Mouse (Mus musculus) Patski (cell line): ENCODE data around the gene Cyth1. TPM values are rescaled to one million over a fixed set of nuclear protein-coding genes. Genes with fewer than 3 reads are reported as not detected.

Experiments used
- ATAC-seq: fragments of 100-300 bp; one replicate; pipeline ENCODE4 v1.8.0; 2021
- CTCF ChIA-PET: fragments of 350-600 bp; sonication (Branson Sonifier 250); formaldehyde crosslinking; loops from one replicate; lab custom pipeline; 2022; ENCODE audit warnings: inconsistent platforms; lab: Charles Lee
- POLR2A ChIA-PET: fragments of 350-600 bp; sonication (Branson Sonifier 250); formaldehyde crosslinking; loops from one replicate; lab custom pipeline; 2022; ENCODE audit warnings: antibody characterized with exemption, inconsistent platforms; lab: Charles Lee
- DNase-seq: peaks from one replicate; pipeline ENCODE4 v3.0.0-alpha.2; 2011; ENCODE audit warnings: low read depth, low spot score
- H3K27me3 ChIP-seq: fragments of 371-371 bp; one replicate; pipeline ENCODE4 v1.5.1; 2021
- CTCF ChIP-seq: fragments of 100-300 bp; IDR thresholded peaks from one replicate; pipeline ENCODE4 v1.5.1; 2021
- in situ Hi-C: fragments of 300-500 bp; cut with MboI; formaldehyde crosslinking; loops from 3 replicates; pipeline ENCODE4 v1.11.1; 2018; ENCODE audit warnings: low pct_unique_long_range_greater_than_20kb, mixed read lengths
- polyA plus RNA-seq: library from polyadenylated mRNA; unstranded; gene quantifications from one replicate; pipeline ENCODE4 v1.2.3, GENCODE M21; 2021

Cyth1 gene
- polyA plus RNA-seq, 1 experiment from 2014 or later = 30.8 TPM

DNA sequence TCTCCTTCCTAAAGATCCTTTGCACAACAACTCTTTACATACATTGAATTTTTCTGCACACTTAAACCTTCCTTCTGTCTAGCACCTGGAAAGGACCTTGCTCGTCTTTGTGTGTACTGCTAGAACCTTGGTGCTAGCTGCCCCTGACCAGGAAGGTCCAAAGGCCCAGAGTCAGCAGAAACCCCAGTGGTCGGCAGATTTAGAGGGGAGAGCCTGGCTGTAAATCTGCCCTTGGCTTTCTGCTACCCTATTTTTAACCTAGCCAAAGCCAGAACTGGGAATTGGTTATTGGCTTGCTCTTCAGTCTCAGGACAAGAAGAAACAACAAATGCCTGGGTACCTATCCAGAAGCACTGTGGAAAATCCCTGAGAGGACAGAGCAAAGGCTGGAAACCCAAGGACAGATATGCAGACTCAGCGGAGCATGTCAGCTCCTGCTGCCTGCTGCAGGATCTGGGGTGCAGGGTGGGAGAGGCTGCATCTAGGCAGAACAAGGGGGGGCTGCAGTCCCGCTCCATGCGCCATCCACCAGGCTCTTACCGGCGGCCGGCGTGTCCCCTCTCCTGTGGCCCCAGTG is 46.5 kb downstream of the Cyth1 start:
- TF ChIP-seq CTCF = no peak
- ChIA-PET CTCF (no interaction called here), POLR2A (interaction anchor here (0.8 kb wide), 1 partner anchor 10 kb away, joined by 4 read pairs; no protein-coding TSS in a partner anchor)
- no peak for ATAC-seq
- no peak for DNase-seq
- no peaks in the 10 kb centered on the region for H3K27me3 ChIP-seq
- in situ Hi-C loops = no loop called here

DNA sequence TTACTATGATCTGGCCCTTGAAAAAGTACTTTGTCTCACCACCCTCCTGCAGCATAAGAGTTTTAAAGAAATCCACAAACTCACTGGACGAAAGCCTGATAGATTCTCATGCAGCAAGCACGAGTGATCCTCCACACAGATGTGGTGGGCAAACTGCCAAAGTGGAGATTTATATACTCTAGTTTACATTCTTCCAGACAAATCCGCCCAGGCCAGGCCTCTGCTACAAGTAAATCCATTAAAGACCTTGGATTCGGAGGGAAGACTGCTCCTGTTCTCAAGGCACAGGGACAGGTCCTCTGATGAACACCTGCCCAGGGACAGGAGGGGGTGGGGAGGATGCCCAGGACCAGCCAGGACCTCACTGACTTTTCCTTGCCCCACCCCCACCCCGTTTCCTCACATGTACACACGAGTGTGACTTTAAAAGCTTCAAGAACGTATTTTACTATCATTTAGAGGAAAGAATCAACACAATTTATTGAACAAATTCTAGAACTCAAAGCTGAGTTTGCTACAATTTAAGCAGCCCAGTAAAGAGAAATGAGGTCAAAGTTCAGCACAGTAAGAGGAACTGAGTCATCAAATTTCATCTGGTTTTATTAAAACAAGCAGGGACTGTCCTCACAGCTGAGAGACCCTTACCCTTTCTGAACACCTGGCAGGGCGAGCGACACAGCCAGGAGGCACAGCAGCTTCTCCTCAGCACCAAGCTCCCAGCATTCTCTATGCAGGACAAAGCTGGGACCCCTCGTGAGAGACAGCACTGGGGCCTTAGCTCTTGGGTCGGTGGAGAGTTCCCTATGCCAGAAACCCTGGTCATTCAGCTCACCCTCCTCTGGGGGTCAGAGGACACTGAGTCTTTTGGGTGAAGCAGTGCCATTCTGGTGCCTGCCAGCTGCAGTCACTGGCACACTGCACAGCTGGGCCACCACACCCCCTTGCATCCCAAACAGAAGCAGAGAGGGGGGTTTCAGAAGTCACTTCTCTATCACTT is 47.3 kb downstream of the Cyth1 start:
- POLR2A ChIA-PET = interaction anchor here (0.8 to 0.9 kb wide), 2 partner anchors 11 to 24 kb away, joined by 3 to 4 read pairs; no protein-coding TSS in a partner anchor
- H3K27me3 ChIP-seq = no peaks in the 10 kb centered on the region
- ATAC-seq (no peak), DNase-seq (no peak)
- TF ChIP-seq CTCF = no peak
- in situ Hi-C loops = no loop called here
- CTCF ChIA-PET = no interaction called here

DNA sequence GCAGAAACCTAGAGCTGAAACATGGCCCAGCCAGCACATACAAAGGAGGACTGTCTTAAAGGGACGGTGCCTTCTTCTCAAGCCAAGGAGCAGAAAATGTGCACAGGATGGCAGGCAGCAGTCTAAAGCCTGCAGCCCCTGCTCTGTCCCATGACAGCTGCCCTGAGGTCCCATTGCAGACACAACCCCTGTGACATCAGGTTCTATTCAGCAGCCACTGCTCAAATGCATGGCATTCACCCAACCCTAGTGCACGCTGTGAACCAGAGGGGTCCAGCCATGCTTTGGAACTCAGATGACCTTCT is 50.1 kb downstream of the Cyth1 start:
- no peak for ATAC-seq
- no peak for DNase-seq
- no peaks in the 10 kb centered on the region for H3K27me3 ChIP-seq
- no peak for TF ChIP-seq CTCF
- CTCF ChIA-PET = no interaction called here
- in situ Hi-C loops = no loop called here
- POLR2A ChIA-PET = no interaction called here

DNA sequence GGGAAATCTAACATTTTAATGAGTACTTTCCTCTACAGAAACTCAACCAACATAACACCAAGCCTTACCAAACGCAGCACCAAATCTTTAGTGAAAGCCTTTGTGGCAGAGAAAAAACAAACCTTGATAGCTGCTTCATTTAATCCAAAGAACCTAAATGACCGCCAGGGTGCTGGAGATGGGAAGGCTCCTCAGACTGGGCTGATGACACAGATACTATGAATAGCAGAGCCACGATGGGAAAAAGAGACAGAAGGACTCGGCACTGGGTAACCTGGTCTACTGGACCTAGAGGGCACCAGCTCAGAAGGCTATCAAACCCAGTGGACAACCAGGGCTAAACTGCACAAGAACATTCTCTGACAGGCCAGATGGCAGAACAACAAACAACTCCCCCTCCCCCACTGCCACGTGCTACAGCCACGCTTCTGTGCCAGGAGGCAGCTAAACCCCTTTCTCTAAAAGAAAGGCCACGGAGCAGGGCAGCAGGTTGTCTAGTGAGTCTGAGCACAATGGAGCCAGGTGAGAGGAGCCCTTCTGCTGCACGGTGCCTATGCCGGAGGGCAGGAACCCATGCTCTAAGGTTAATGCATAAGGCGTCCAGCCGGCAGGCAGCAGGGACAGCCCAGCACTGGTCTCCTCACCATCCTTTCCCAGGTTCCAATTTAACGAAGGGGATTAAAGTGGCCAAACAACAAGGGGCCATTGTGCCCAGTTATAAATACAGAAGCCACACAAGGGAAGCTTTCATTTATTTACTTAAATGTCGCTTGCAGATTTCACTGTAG is 50.7 kb downstream of the Cyth1 start:
- DNase-seq (no peak), ATAC-seq (no peak)
- no peaks in the 10 kb centered on the region for H3K27me3 ChIP-seq
- CTCF ChIA-PET = no interaction called here
- POLR2A ChIA-PET = interaction anchor here (0.9 to 1.5 kb wide), 2 partner anchors 8 to 10 kb away, joined by 3 to 6 read pairs; no protein-coding TSS in a partner anchor
- in situ Hi-C loops = no loop called here
- TF ChIP-seq CTCF = no peak

DNA sequence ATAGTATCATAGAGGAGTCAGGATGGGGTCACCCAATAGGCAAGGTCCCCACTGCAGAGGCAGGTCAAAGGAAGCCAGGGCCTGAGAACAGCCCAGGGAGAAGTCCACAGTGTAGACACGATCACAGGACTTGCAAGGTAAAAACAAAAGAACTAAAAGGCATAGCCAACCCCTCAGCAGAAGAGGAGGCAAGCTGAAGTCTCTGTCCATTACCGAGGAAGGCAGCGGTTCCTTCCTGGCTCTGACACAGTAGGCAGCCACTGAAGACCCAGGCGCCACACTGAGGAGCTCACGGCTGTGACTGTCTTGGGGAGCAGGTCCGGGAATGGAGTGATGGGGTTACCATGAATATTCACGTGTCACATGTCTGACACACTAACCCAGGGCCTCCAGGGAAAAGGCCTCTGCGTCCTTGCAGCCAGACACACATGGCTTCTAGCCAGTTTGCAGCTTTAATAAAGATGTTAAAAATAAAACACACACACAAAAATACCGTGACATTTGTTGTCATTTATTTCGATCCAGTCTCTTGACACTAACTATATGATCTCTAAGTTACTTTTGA is 51.5 kb downstream of the Cyth1 start:
- no peak for TF ChIP-seq CTCF
- H3K27me3 ChIP-seq = no peaks in the 10 kb centered on the region
- no peak for DNase-seq
- in situ Hi-C loops = no loop called here
- no peak for ATAC-seq
- CTCF ChIA-PET = interaction anchor here (0.9 kb wide), 1 partner anchor 14 kb away, joined by 3 read pairs; no protein-coding TSS in a partner anchor
- POLR2A ChIA-PET = interaction anchor here (0.9 to 1.5 kb wide), 2 partner anchors 9 kb away, joined by 3 to 6 read pairs; no protein-coding TSS in a partner anchor

DNA sequence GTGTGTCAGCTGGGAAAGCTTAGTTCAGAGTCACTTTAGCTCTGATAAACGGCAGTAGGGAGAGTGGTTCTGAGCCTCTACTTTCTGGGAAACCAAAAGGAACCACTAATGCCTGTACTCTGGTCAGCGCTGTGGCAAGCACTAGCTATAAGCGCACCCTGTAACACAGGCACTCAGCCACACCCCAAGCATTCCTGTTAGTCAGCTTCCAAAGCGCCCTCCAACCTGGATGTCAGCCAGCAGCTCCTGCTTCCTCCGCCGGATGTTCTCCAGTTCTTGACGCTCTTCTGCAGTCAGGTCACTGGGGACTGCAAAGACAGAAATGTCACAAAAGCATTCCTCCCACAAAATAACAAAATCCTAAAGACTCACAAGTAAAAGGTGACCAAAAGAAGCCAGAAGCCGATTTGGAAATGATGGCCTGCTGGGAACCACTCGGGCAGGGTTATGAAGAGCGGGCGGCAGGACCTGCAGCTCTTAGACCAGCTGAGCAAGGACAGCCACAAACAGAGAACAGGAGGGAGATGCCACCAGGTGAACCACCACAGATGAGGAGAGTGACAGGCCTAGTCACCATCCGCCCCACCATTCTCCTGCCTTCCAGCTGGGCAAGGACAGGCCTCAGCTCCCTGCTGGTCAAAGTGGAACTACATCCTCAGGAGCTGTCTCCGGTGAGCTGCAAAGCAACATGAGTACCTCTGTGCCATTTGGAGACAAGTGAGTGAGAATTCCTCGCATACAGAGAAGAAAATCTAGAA is 54.8 kb downstream of the Cyth1 start:
- no peak for TF ChIP-seq CTCF
- ChIA-PET CTCF (interaction anchor here (1.2 to 1.6 kb wide), 3 partner anchors 9 to 28 kb away, joined by 3 to 5 read pairs (median 5); no protein-coding TSS in a partner anchor), POLR2A (interaction anchor here (0.6 kb wide), 1 partner anchor 18 kb away, joined by 3 read pairs; no protein-coding TSS in a partner anchor)
- DNase-seq = no peak
- no peaks in the 10 kb centered on the region for H3K27me3 ChIP-seq
- in situ Hi-C loops = no loop called here
- ATAC-seq = peak; percentile 44

DNA sequence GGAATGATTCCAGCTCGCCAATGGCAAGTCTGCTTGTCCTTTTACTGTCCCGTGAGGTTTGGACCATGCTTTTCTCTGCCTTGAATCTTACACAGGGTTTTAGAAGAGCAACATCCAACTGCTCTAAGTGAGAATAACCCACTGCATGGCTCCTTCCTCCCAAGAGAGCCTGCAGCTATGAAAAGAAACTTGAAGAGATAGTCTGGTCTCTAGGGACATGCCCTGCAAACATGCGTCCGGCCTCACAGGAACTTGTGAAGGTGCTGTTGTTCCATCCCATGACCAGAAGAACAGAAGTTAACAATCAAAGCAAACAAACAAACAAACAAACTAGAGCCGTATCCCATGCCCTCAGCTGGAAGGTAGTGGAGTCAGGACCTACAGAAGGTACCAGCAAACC is 55.4 kb downstream of the Cyth1 start:
- CTCF ChIA-PET = interaction anchor here (1.2 to 1.6 kb wide), 2 partner anchors 17 to 28 kb away, joined by 3 to 5 read pairs; no protein-coding TSS in a partner anchor
- POLR2A ChIA-PET = interaction anchor here (0.6 kb wide), 1 partner anchor 19 kb away, joined by 3 read pairs; no protein-coding TSS in a partner anchor
- ATAC-seq = no peak

DNA sequence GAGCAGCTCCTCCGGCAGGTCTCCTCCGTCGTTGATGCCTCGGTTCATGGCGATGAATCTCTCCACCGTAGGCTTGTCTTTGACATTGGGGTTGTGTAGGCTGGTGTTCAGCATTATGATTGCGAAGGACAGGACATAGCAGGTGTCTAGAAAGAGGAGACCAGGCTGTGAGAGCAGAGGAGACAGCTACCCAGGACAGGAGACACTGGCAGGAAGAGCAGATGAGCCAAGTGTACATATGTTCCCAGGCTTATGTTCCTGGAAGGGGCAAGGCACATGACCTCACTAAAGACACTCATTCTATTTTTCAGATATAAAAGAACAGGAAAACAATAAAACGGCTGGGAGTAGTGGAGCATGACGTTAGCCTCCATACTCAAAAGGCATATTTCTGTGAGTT is 65.6 kb downstream of the Cyth1 start:
- no peak for DNase-seq
- ATAC-seq = no peak
- in situ Hi-C loops = no loop called here
- TF ChIP-seq CTCF = no peak
- H3K27me3 ChIP-seq = no peaks in the 10 kb centered on the region
- POLR2A ChIA-PET = interaction anchor here (1.2 kb wide), 1 partner anchor 8 kb away, joined by 4 read pairs; no protein-coding TSS in a partner anchor
- CTCF ChIA-PET = no interaction called here

More for the DNA sequence above, 55.4 kb downstream of the Cyth1 start:
- H3K27me3 ChIP-seq = no peaks in the 10 kb centered on the region
- DNase-seq = no peak
- in situ Hi-C loops = no loop called here
- TF ChIP-seq CTCF = no peak

DNA sequence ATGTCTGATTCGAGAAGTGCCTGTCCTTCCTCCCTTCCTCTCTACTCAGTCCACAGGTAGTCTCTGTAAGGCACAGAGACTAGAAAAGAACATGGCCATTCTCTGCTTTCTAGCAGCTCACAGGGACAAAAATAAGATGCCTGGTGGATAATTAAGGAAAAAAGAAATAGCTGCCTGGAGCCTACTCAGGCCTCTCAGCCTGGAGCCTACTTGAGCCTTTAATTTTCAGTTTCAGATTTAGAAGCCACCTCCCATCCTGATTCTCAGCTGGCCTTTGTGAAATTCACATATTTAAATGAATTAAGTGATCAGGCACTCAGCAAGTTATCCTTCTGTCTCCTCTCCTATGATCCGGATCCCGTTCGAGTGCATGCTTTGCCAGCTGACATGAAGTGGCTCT is 66.0 kb downstream of the Cyth1 start:
- no peaks in the 10 kb centered on the region for H3K27me3 ChIP-seq
- in situ Hi-C loops = no loop called here
- CTCF ChIA-PET = no interaction called here
- no peak for DNase-seq
- ATAC-seq = no peak
- no peak for TF ChIP-seq CTCF
- POLR2A ChIA-PET = interaction anchor here (1.2 kb wide), 1 partner anchor 8 kb away, joined by 4 read pairs; no protein-coding TSS in a partner anchor
